Mouse (Mus musculus) forebrain, embryonic 15.5 days (tissue): ENCODE measurements at regions not wholly inside any gene's neighbourhood (a gene's known extent, or its start where the extent isn't known, plus 50 kb on each side); places are given as distances from the start of the nearest gene placed in this dataset.

Source experiments
- ATAC-seq: fragments of 200-750 bp; cut with Nextera tagmentation; replicated peaks from 2 replicates; pipeline ENCODE4 v1.8.0; 2017; ENCODE audit warnings: mild to moderate bottlenecking, moderate TSS enrichment, moderate library complexity
- H3K27ac ChIP-seq: fragments of 300-500 bp; sonication (generic); replicated peaks from 2 replicates; pipeline ENCODE4 v1.5.1; 2015; ENCODE audit warnings: mild to moderate bottlenecking, inconsistent platforms
- H3K27me3 ChIP-seq: fragments of 300-500 bp; sonication (generic); 2 replicates; pipeline ENCODE4 v1.6.1; 2015; ENCODE audit warnings: inconsistent platforms
- H3K36me3 ChIP-seq: fragments of 300-500 bp; sonication (generic); 2 replicates; pipeline ENCODE4 v1.6.1; 2015; ENCODE audit warnings: mild to moderate bottlenecking, inconsistent platforms
- H3K4me1 ChIP-seq: fragments of 300-500 bp; sonication (generic); 2 replicates; pipeline ENCODE4 v1.6.1; 2015; ENCODE audit warnings: inconsistent platforms
- H3K4me2 ChIP-seq: fragments of 300-500 bp; sonication (generic); replicated peaks from 2 replicates; pipeline ENCODE4 v1.6.1; 2015; ENCODE audit warnings: mild to moderate bottlenecking, inconsistent platforms
- H3K4me3 ChIP-seq: fragments of 300-500 bp; sonication (generic); 2 replicates; pipeline ENCODE4 v1.5.1; 2015; ENCODE audit warnings: mild to moderate bottlenecking, inconsistent platforms
- H3K9ac ChIP-seq: fragments of 300-500 bp; sonication (generic); replicated peaks from 2 replicates; pipeline ENCODE4 v1.6.1; 2015; ENCODE audit warnings: mild to moderate bottlenecking, inconsistent platforms
- H3K9me3 ChIP-seq: fragments of 300-500 bp; sonication (generic); 2 replicates; pipeline ENCODE4 v1.6.1; 2016; ENCODE audit warnings: inconsistent platforms
- WGBS: fragments of 180-500 bp; shearing (Covaris S2); methylation state at CpG from one replicate; pipeline ENCODE4 v1.1.7; 2015; ENCODE audit warnings: mixed read lengths; 5-methylcytosine and 5-hydroxymethylcytosine counted together

GRCm38 (mm10) chr19:13980988-13981630, 67.8 kb downstream of the Olfr1505 start:
- Histone ChIP-seq H3K36me3 (no peaks in the 10 kb centered on the region), H3K9me3 (no peaks in the 10 kb centered on the region), H3K4me1 (no peaks in the 10 kb centered on the region), H3K4me3 (no peak overlapping the region), H3K9ac (no peak overlapping the region), H3K4me2 (no peak overlapping the region), H3K27ac (no peak overlapping the region), H3K27me3 (no peaks in the 10 kb centered on the region)
- ATAC-seq, result peak; percentile 83; the same call in 1 of the 2 replicates
- 19% methylated on average over 4 of the region's 4 CpGs for WGBS

- no peak overlapping the region for H3K4me3 ChIP-seq
- no peaks in the 10 kb centered on the region for H3K36me3 ChIP-seq
- ATAC-seq, result no peak
- no peak overlapping the region for H3K4me2 ChIP-seq
- H3K27ac ChIP-seq, result no peak overlapping the region
- no peaks in the 10 kb centered on the region for H3K27me3 ChIP-seq
- no peaks in the 10 kb centered on the region for H3K4me1 ChIP-seq
- 65% methylated on average over 3 of the region's 3 CpGs for WGBS
- H3K9ac ChIP-seq, result no peak overlapping the region
- H3K9me3 ChIP-seq, result no peaks in the 10 kb centered on the region
These were observed 69.5 kb downstream of the Olfr1505 start for GRCm38 (mm10) chr19:13982823-13983222.
